Mouse (Mus musculus) kidney, postnatal 10 days (tissue): ENCODE results near the gene Rab12.

ENCODE experiments used
- DNase-seq: peaks from one replicate; pipeline ENCODE4 v3.0.0; 2021; ENCODE audit warnings: mixed read lengths

Gene Rab12

GRCm38 (mm10) chr17:66447007-66447312 is 72.6 kb downstream of the Rab12 start:
- no peak for DNase-seq

- DNase-seq = no peak
Measured at GRCm38 (mm10) chr17:66446196-66447006, 73.1 kb downstream of the Rab12 start.
